Mouse (Mus musculus) layer of hippocampus, postnatal 14 days (tissue): ENCODE measurements around the gene Tmcc2. TPM values are rescaled to one million over a fixed set of nuclear protein-coding genes. Genes with fewer than 3 reads are reported as not detected.

Source experiments
- DNase-seq, 2 experiments: peaks; one replicate each; pipeline ENCODE4 v3.0.0; 2021 to 2022; ENCODE audit warnings: low spot score in 2 of 2, mixed read lengths in 1 of 2
- total RNA-seq, 2 experiments: library from RNA; stranded (reverse); gene quantifications; 2 replicates each; pipeline ENCODE4 v1.2.3; 2021

Gene Tmcc2
- total RNA-seq, 2 experiments from 2014 or later, result 191 to 192 TPM

DNA sequence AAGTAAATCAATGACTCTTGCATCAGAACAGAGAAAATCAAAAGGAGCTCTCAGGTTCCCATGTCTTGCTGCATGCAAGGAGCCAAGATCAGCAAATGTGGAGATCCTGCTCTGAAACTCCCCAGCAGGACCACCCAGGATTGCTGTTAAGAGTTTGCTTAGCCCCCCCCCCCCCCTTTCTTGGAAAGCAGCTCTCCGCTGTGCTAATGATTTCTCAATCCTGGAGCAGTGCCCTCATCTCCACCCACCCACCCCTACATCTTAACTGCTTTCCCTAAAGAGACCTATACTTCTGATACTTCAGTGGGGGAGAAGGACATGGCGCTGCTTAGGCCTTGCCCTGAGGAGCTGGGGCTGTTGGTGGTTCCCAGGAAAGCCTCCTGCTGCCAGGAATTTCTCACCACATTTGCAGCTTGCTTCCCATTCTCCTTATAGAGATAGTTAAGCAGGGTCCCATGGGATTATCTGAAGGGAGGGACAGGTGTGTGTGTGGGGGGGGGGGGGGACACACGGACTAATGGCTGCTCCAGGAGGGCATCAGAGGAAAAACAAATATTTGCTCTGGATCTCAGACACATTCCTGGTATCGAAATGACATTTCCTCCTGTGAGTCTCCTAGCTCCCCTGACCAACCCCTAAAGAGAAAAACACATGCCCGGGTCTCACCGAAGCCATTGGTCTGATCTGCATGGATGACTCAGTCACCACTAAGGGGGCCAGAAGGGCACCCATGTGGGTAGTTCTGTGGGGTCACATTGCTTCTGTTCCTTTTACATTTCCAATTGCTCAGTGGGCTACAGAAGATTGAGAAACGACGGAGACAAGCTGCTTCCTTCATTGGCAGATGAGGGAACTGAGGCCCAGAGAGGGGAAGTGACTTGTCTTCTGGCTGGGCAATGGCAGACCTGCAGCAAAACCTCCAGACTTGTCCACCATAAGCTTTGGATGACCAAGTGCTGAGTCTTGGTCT is 72.9 kb downstream of the Tmcc2 start:
- DNase-seq, result no peak

DNA sequence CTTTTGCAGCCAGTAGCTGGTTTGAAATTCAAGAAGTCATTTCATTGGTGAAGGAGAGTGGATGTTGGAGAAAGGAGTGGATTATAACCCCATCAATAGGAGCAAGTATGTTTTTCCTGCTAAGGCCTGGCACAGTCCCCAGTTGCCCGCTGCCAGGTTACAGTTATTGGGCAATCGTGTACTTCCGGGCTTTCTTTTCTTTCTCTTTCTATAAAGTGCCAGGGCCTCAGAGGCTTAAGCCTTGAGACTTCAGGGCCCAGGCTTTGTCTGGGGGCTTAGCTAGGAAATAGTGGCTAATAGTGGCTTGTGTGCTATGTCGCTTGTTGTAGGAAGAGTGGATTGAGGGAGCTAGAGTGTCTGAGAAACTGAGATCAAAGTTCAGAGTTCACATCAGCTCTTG is 73.7 kb downstream of the Tmcc2 start:
- no peak for DNase-seq

DNA sequence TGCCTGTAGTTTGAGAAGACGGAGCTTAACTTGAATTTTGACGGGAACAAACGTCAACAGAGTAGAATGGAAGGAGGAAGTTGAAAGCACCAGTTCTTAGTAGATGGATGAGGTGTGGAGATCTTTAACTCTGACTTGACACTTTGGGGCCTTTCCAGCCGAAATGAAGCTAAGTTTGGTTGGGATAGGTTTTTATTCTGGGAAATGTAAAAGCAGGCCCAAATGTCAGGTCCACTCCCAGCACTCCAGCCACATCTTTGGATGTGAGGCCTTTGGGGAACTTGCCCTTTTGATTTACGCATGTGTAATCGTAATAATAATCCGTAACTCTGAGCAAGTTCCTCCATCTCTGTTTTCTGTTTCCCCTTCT is 74.5 kb downstream of the Tmcc2 start:
- DNase-seq, result no peak

DNA sequence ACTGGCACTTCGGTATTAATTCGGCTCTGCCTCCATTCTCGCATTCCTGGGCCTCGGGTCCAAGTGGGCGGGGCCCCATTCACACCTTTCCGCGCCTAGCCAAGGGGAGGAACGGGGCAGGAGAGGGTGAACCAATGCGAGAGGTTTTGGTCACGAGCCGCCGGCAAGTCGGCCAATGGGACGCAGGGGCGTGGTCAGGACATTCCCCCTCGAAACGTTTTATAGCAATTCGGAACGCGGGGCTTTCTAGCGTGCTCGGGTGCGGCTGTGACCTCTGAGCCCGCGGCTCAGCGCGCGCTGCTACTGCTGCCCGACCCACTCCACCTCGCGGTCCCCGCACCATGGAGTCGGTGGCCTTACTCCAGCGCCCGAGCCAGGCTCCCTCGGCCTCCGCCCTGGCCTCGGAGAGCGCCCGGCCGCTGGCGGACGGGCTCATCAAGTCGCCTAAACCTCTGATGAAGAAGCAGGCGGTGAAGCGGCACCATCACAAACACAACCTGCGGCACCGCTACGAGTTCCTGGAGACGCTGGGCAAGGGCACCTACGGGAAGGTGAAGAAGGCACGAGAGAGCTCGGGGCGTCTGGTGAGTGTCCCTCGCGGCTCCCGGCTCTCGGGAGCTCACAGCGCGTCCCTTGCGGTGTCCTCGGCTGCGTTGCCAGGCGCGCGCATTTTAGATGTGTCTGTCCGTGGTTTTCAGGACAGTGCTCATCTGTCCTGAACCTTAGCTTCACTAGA is 75.0 kb downstream of the Tmcc2 start, which contains the start of gene Nuak2:
Gene Nuak2, plus strand, starts transcription at position 238 of the 736 bp plus-strand sequence.
- peak; percentile 67 to 77 for DNase-seq

DNA sequence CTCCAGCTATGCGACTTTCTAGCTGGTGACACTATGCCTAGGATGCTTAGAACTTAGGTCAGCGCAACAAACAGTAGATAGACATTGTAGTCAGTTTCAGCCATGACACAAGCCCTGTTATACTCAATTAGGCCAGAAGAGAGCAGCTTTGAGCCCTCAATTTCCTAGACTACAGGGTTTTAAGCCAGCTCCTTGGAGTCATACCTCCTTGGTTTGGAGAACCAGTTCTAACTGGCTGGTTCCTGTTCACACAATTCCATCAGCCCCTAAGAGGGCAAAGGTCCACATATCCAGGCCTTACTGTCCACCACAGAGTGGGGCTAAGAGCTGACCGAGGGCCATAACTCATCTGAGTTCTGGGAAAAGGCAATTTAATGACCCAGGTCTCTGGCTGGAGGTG is 78.4 kb downstream of the Tmcc2 start:
- peak in 1 of 2 experiments; percentile 65 for DNase-seq

DNA sequence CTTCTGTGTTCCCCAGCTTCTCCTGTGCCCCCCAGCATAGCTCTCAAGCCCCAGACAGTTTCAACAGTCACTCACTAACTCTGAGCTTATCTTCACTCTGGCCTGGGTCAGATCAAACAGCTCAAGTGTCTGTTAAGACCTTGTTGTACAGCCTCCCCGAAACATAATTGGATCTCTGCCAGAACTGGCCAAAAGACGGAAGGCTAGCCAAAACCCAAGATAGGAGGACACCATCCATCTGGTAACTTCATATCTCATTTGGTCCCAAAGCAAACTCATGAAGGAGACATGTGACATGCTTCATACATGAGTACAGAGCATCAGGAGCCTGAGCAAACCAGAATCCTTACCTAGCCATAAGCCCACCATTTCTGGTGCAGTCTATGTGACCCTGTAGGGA is 79.0 kb downstream of the Tmcc2 start:
- DNase-seq, result no peak

DNA sequence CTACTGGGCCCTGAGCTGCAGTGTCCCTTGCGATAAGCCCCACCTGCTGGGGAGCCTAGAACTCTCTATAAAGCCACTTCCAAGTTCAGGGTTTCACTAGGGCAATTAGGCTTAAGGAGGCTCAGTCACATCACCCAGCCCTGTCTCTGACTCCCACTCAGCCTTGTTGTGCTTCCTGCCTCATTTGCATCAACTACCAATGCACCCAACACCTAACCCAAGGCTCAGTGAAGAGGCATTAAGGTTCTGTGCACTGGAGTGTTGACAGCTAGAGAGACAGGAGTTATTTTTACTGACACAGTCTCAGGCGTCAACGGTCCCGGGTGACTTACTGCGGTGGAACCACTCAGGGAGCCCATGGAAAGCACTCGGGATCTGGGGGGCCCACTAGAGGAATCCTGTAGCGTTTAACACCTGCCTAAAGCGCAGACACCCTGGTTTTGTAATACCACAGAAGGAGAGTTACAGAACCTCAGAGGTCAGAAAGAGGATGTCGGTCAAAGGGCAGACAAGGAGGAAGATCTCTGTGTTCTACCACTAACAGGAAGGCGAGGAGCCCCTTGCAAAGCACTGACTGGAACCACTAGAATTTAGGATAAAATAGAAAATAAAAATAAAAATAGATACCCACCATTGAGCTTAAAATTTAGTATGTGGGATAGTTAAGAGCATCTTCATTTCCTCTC is 79.8 kb downstream of the Tmcc2 start:
- no peak for DNase-seq

DNA sequence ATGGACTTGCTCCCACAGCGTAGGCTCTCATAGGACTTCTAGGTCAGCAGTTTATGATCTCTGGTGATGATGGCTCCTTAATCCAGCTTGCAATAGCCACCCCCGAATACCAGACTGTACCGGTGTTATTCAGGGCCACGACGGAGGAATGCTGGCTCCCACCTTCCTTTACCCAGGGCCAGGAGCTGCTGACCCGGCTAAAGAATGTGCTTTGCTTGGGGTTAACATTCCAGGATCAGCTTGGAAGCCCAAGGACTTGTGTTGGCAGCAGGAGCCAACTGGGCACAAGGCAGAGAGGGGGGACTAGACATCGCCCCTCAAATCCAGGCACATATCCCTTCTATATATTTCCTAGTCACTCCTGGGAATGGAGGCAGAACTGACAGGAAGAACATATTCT is 80.3 kb downstream of the Tmcc2 start:
- DNase-seq, result no peak

DNA sequence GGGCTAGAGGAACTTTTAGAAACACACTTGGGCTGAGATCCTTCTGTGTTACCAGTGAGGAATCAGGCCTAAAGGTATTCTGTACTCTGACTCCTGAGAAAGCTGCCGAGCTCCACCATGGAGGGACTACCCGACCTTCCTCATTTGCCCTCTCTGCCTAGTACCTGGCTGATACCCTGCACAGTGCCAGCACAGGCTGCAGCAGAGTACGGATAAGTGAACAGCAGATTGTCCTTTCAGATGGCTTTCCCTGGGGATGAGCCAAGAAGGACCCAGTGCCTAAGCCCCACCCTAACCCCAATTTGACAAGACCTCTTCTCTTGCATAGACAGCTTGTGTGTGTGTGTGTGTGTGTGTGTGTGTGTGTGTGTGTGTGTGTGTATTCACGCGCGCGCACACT is 82.4 kb downstream of the Tmcc2 start:
- no peak for DNase-seq

DNA sequence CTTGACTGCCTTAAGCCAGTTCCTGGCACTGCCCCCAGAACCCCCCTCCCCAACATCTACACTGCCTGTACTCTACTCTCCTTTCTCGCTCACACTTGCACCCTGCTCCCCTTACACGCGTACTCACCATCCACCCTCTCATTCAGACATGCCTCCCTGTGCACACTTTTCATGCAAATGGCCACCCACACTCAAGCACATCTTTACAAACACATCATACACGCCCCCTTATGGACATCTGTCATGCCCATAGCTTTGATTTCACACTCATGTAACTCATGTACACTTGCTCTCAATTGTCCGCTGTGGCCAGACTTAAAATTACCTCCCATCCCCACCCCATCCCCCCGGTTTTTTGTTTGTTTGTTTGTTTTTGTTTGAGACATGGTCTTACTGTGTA is 83.1 kb downstream of the Tmcc2 start:
- DNase-seq, result no peak

DNA sequence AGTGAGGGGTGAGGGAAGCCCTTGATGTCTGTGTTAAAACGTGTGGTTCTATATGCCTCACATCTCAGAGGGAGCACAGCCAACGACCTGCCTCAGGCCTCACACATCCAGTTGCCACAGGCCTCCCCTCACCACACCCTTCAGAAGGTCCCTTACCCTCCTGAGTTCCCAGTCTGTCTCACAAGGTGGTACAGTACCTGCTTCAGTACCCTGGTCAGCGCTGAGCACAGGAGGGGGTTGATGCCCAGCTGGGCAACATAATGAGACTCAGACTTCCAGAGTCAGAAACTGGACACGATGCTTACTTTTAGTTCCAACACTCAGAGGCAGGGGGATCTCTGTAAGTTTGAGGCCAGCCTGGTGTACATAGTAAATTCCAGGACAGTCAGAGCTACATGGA is 84.3 kb downstream of the Tmcc2 start:
- DNase-seq, result no peak

Other genes with a start within 250 kb of the Tmcc2 start
- gene Lemd1, start 199.8 kb downstream of the Tmcc2 start, total RNA-seq, result 1 to 10 TPM; 1.4 to 1.8 TPM
- gene AC124108.1, start 199.8 kb downstream of the Tmcc2 start, total RNA-seq, result under 1 TPM; 0.91 to 0.97 TPM
- gene Gm10188, start 161.5 kb downstream of the Tmcc2 start, total RNA-seq, result not detected
- gene Klhdc8a, start 92.7 kb downstream of the Tmcc2 start, total RNA-seq, result 1 to 10 TPM; 5.7 to 6.8 TPM
- 1 to 10 TPM; 1.7 to 2.8 TPM for gene Nuak2, start 75.2 kb downstream of the Tmcc2 start, total RNA-seq
- 10 to 100 TPM; 35.5 to 38.0 TPM for gene Dstyk, start 26.3 kb upstream of the Tmcc2 start, total RNA-seq
- gene Rbbp5, start 86.1 kb upstream of the Tmcc2 start, total RNA-seq, result 10 to 100 TPM; 39.2 to 45.2 TPM
- 1 to 10 TPM; 2.7 to 4.0 TPM for gene Tmem81, start 114.9 kb upstream of the Tmcc2 start, total RNA-seq
- gene Cntn2, start 152.0 kb upstream of the Tmcc2 start, total RNA-seq, result 10 to 100 TPM; 52.7 to 54.9 TPM